Mouse (Mus musculus) midbrain, embryonic 10.5 days (tissue): ENCODE data around the gene Fam240b. TPM values are rescaled to one million over a fixed set of nuclear protein-coding genes. Genes with fewer than 3 reads are reported as not detected.
"Not testable (repeated sequence)": the region's sequence is repeated elsewhere in the genome, so short reads cannot be mapped to it uniquely, and the experiment has no call there.

ENCODE experiments used
- DNase-seq: peaks from one replicate; pipeline ENCODE4 v3.0.0-alpha.2; 2017; ENCODE audit warnings: low spot score
- H3K27ac ChIP-seq: fragments of 300-500 bp; sonication (generic); replicated peaks from 2 replicates; pipeline ENCODE4 v1.5.1; 2016; ENCODE audit warnings: mild to moderate bottlenecking
- H3K27me3 ChIP-seq: fragments of 300-500 bp; sonication (generic); 2 replicates; pipeline ENCODE4 v1.6.1; 2016; ENCODE audit warnings: low read depth, mild to moderate bottlenecking; ENCODE audit not compliant: poor library complexity, severe bottlenecking
- H3K36me3 ChIP-seq: fragments of 300-500 bp; sonication (generic); 2 replicates; pipeline ENCODE4 v1.6.1; 2016; ENCODE audit warnings: mild to moderate bottlenecking, moderate library complexity
- H3K4me1 ChIP-seq: fragments of 300-500 bp; sonication (generic); 2 replicates; pipeline ENCODE4 v1.6.1; 2016
- H3K4me3 ChIP-seq: fragments of 300-500 bp; sonication (generic); 2 replicates; pipeline ENCODE4 v1.5.1; 2016; ENCODE audit warnings: mild to moderate bottlenecking, moderate library complexity
- H3K9me3 ChIP-seq: fragments of 300-500 bp; sonication (generic); replicated peaks from 2 replicates; pipeline ENCODE4 v1.6.1; 2016; ENCODE audit warnings: mild to moderate bottlenecking
- WGBS: fragments of 180-500 bp; shearing (Covaris S2); methylation state at CpG from one replicate; pipeline ENCODE4 v1.1.7; 2016; 5-methylcytosine and 5-hydroxymethylcytosine counted together
- polyA plus RNA-seq: library from polyadenylated mRNA; unstranded; fragments of >200 nt; fragmentation: Nextera tagmentation; extraction: Ambion mirVana; gene quantifications from 2 replicates; pipeline ENCODE4 v1.2.1, GENCODE M21; 2016

Fam240b gene
- polyA plus RNA-seq, 1 experiment from 2014 or later = not detected

DNA sequence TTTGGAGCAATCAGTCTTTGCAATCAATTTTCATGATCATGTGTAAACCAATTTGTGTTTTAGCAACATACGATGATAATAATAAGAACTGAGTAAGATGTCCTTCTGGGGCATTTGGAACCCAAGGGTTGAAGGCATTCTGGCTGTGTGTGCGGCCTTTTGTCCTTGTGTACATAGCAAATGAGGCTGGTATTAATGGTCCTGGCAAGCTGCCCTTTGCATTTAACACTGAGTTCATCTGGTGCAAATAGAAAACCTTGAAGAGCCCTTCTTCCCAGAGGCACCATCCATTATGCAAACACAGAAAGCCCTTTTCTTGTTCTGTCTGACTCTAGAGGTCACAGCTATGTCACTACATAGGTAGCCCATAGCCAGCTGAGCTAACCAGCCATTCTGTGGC lies 35.0 kb downstream of the Fam240b start:
- WGBS = 84% methylated on average over 2 of the region's 2 CpGs
- Histone ChIP-seq H3K27me3 (no peaks in the 10 kb centered on the region), H3K4me3 (no peak overlapping the region), H3K27ac (no peak overlapping the region), H3K36me3 (no peaks in the 10 kb centered on the region), H3K9me3 (peaks cover 4% of the 10 kb centered on the region; the same call in 1 of the 2 replicates), H3K4me1 (no peaks in the 10 kb centered on the region)
- DNase-seq = no peak

DNA sequence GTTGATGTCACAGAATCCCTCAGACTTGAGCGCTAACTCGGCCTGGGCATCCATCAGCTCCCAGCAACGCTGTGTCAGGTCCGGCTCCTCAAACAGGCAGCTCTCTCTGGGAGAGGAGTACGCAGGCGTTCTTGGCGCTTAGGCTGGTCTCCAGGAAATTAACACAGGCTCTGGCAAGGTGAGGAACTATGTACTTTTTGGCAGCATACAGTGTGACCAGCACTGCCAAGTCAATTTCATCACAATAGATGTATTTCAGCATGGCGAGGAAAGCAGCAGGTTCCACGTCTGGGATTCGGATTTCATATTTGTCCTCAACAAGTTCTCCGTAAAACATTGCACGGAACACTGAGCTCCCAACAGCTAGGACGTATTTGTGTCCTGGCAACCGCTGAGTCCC lies 39.4 kb downstream of the Fam240b start:
- no peak for DNase-seq
- no peaks in the 10 kb centered on the region for H3K4me1 ChIP-seq
- WGBS = 93% methylated on average over 14 of the region's 14 CpGs
- H3K36me3 ChIP-seq = no peaks in the 10 kb centered on the region
- no peak overlapping the region for H3K27ac ChIP-seq
- no peaks in the 10 kb centered on the region for H3K27me3 ChIP-seq
- H3K4me3 ChIP-seq = no peak overlapping the region
- H3K9me3 ChIP-seq = peaks cover 4% of the 10 kb centered on the region; the same call in 1 of the 2 replicates

DNA sequence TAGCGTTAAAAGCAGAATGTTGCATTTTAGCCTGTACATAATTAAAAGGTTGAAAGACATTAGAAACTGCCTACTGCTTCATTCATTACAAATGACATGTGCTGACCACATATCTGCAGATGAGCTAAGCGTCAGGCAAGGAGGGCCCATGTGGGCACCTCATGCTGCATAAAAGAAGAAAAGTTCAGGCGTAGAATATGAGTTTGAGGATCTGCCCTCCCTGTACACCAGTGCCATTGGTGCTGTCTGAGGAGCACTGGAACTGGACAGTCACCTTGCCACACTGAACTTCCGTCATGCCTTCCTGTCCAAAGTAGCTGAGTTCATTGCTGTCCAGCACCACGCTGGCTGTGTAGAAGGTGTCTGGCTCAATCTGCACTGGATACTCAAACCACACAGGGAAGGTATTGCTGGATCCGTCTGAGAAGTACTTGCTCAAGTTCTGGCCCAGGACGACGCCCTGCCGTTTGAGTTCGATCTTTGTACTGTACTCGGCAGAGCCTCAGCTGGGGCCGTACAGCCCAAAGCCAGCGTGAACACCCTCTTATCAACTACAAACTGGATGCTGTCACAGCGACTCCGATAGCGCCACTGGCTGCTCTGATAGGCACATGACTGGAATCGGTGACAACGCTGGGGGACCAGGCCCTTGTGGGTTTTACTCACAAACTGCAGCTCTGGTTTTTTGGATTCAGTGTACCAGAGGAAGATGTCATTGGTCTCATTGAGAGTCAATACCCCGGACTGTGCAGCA lies 40.2 kb downstream of the Fam240b start:
- not testable (repeated sequence) for DNase-seq, H3K36me3 ChIP-seq, H3K27ac ChIP-seq, H3K9me3 ChIP-seq, H3K27me3 ChIP-seq, H3K4me3 ChIP-seq, H3K4me1 ChIP-seq
- WGBS = 93% methylated on average over 19 of the region's 19 CpGs

DNA sequence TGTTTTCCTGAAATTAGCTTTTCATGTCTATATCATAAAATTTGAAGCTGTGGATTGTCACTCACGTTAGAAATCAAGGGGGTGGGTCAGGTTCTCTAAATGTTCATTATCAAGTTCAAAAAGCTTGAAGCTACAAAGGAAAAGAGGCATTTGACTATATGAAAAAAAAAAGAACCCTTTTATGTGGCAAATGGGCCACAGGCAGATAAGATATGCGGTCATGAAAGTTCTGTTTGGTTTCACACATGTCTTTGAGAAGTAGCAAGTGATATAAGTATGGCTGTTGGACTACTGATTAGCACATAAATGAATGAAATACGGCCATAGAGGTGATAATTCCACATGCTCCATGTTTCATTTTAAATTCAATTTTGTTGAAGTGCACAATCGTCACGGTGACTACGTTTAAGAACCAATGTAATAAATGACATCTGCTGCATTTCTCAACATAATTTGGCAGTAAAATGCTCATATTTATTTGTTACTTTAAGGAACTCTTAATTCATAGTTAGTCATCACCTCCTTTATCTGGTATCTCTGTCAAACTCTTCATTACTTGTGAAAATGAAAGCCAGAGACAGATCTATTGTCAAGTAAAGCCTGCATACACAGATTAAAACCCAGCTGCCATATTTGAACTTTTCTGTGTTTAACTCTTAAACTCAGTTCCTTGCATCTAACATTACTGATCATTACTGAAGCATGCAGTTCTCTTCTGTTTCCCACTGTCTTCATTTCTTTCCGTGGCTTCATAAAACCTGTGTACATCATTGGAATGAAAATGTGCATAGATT lies 47.4 kb downstream of the Fam240b start:
- 83% methylated on average over 7 of the region's 7 CpGs for WGBS
- no peaks in the 10 kb centered on the region for H3K4me1 ChIP-seq
- no peak for DNase-seq
- no peaks in the 10 kb centered on the region for H3K27me3 ChIP-seq
- H3K27ac ChIP-seq = no peak overlapping the region
- no peaks in the 10 kb centered on the region for H3K9me3 ChIP-seq
- no peaks in the 10 kb centered on the region for H3K36me3 ChIP-seq
- H3K4me3 ChIP-seq = no peak overlapping the region

DNA sequence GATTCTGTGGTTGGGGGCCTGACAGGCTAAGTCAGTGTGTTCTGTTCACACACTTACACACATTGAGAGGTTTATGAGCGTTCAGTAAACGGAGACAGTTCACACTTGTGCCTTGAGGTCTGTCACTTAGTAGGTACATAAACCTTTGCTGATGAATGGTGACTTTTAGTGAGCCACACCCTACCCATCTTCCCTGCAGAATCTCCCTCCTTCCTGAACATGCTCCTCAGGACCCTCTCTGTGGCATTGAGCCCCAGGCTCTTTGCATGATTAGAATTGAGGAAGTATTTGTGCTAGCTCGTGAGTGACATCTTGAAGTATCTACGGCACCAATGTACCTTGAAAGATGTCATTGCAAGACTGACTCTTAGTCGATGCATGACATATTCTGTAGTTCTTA lies 48.9 kb downstream of the Fam240b start:
- no peaks in the 10 kb centered on the region for H3K27me3 ChIP-seq
- no peaks in the 10 kb centered on the region for H3K36me3 ChIP-seq
- 91% methylated on average over 5 of the region's 5 CpGs for WGBS
- H3K4me3 ChIP-seq = no peak overlapping the region
- no peaks in the 10 kb centered on the region for H3K9me3 ChIP-seq
- no peaks in the 10 kb centered on the region for H3K4me1 ChIP-seq
- H3K27ac ChIP-seq = no peak overlapping the region
- DNase-seq = no peak

DNA sequence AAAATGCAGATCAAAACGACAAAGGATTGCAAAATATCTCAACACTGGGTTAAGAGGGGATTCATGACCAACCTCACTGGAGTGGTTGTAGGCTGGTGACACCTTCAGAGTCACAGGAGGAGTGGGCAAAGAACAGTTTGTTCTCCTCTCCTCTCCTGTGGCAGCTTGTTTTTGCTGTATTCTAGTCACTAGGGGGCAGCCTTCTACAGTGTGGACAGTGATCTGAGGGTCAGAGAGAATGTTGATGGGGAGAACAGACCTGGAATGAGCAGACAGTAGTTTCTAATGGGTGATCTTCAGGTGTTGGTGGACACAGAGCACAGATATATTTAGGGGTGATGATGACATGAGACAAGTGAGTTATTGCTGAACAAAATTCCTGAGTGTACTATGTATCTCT lies 49.6 kb downstream of the Fam240b start:
- no peaks in the 10 kb centered on the region for H3K36me3 ChIP-seq
- peak; percentile 32 for DNase-seq
- no peaks in the 10 kb centered on the region for H3K27me3 ChIP-seq
- H3K9me3 ChIP-seq = no peaks in the 10 kb centered on the region
- no peaks in the 10 kb centered on the region for H3K4me1 ChIP-seq
- no peak overlapping the region for H3K27ac ChIP-seq
- H3K4me3 ChIP-seq = no peak overlapping the region
- 0% methylated on average over 1 of the region's 1 CpGs for WGBS

DNA sequence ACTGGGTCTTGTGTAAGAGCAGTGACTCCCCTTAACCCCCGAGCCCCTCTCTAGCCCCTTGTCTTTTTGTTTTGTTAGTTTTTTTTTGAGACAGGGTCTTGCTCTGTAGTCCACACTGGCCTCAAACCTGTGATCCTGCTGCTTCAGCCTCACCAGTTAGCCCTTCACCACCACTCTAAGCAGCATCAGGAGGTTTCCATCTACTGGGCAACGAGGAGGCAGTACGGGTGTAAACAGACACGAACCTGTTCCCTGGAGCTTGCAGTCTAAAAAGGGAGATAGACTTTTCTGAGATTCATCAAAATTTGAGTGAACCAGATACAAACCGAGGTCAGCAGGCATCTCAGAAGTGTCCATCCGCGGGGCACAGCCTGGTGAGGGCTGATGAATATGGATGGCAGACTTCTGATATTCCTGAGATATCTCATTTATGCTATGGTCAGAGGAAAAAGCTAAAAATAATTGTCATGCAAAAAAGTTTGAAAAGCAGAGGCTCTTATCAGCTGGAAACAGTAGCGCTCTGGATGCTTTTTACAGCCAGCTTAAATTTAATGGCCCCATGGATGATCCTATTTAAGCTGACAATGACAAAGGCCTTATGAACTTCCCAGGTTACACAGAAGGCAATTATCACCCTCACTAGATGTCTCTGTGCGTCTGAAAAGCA lies 52.2 kb downstream of the Fam240b start:
- Histone ChIP-seq H3K27ac (no peak overlapping the region), H3K36me3 (no peaks in the 10 kb centered on the region), H3K9me3 (no peaks in the 10 kb centered on the region), H3K4me3 (no peak overlapping the region), H3K27me3 (no peaks in the 10 kb centered on the region), H3K4me1 (no peaks in the 10 kb centered on the region)
- DNase-seq = no peak
- WGBS = 83% methylated on average over 9 of the region's 9 CpGs

DNA sequence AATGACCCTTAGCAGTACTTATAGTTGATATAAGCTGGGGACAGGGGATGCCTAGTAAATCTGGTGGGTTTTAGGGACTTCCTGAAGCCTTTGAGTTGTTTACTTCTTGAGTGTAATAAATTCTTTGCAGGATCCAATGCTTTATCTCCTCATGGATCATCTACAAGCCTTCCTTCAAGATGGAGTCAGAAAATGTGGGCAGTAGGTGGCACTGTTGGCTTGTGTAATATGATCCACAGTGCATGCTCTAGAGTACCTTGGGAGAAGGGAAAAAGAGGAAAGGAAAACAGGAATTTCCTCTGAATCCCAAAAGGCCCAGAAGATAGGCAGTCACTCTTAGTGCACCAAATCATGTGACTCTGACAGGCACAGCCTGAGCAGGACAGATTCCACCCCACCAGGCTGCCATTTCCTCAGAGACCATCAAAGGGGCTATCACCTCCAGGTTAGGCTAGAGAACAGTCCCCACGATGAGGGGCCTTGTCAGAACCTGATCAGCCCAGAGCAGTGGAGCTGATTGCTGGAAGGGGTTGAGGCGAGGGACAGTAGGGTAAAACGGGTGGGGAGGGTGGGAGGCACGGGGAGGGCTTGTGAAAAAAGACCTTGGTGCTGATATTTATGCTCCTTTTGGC lies 54.2 kb downstream of the Fam240b start:
- no peak overlapping the region for H3K27ac ChIP-seq

DNA sequence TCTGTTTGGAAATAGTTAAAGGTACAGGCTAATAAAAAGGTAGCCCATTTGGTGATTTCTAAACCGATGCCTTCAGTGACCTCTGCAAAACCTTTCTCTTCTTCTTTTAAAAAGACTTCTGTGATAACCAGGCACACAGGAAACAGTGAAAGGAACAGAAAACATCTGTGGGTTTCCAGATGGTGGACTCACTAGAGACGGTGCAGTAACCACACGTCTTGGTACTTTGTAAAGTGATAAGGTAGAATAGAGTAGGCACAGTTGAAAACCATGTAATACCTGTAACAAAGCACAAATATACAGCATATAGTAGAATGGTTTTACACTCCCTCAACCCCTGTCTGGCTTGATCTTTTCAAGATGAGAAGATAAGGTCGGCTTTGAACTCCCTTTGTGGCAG lies 57.0 kb downstream of the Fam240b start:
- Histone ChIP-seq H3K27me3 (no peaks in the 10 kb centered on the region), H3K4me1 (no peaks in the 10 kb centered on the region), H3K4me3 (no peak overlapping the region), H3K36me3 (no peaks in the 10 kb centered on the region; the same call in 1 of the 2 replicates), H3K9me3 (no peaks in the 10 kb centered on the region), H3K27ac (no peak overlapping the region)
- 85% methylated on average over 4 of the region's 4 CpGs for WGBS
- no peak for DNase-seq

More for the DNA sequence above, 54.2 kb downstream of the Fam240b start:
- no peak overlapping the region for H3K4me3 ChIP-seq
- H3K36me3 ChIP-seq = no peaks in the 10 kb centered on the region; the same call in 1 of the 2 replicates
- DNase-seq = peak; percentile 49
- no peaks in the 10 kb centered on the region for H3K9me3 ChIP-seq
- no peaks in the 10 kb centered on the region for H3K27me3 ChIP-seq
- no peaks in the 10 kb centered on the region for H3K4me1 ChIP-seq
- 60% methylated on average over 4 of the region's 4 CpGs for WGBS

DNA sequence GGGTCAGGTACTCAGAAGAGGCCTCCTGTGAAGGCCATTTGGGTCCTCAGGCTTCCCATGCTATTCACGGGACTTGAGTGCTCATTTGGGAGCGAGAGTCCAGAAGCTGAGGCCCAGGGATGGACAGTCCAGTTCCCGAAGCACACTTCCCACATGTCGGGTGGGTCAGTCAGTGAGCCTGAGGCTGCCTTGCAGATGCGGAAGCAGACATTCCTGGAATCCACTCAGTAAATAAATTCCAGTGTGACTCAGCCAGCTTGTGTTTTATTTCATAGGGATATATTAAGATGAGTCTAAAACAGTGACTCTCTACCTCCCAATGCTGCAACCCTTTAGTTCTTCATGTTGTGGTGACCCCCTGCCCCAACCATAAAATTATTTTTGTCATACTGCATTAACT lies 58.1 kb downstream of the Fam240b start:
- no peak for DNase-seq
- WGBS = 83% methylated on average over 5 of the region's 5 CpGs
- no peak overlapping the region for H3K27ac ChIP-seq
- no peak overlapping the region for H3K4me3 ChIP-seq
- no peaks in the 10 kb centered on the region for H3K27me3 ChIP-seq
- no peaks in the 10 kb centered on the region for H3K9me3 ChIP-seq
- no peaks in the 10 kb centered on the region; the same call in 1 of the 2 replicates for H3K36me3 ChIP-seq
- no peaks in the 10 kb centered on the region for H3K4me1 ChIP-seq

DNA sequence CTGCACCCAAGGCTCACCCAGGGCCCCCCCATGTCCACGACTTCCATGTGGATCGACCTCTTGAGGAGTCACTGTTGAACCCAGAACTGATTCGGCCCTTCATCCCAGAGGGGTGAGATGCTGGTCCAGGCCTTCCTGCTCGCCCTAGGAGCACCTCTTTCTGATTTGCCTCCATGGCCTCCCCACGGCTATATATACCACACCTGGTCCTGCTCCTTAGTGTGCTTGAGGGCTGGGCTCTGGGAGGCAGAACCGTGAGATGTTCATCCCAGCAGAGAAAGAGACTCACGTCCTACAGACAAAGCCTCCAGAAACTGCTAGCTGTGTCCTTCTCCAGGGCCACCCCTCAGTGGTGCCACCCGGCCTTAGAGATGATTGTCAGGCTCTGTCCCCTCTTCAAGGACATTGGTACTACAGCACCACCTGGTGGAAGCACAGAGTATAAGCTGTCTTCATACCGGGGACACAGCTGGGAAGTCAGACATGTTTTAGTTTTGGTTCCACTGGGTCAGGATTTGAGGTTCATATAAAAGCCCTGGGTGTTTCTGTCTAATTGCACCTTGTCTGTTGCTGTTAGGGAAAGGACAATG lies 58.6 kb downstream of the Fam240b start:
- 61% methylated on average over 9 of the region's 9 CpGs for WGBS
- DNase-seq = peak; percentile 64
- H3K36me3 ChIP-seq = no peaks in the 10 kb centered on the region; the same call in 1 of the 2 replicates
- no peak overlapping the region for H3K27ac ChIP-seq
- no peaks in the 10 kb centered on the region for H3K27me3 ChIP-seq
- no peaks in the 10 kb centered on the region for H3K9me3 ChIP-seq
- no peaks in the 10 kb centered on the region for H3K4me1 ChIP-seq
- no peak overlapping the region for H3K4me3 ChIP-seq

DNA sequence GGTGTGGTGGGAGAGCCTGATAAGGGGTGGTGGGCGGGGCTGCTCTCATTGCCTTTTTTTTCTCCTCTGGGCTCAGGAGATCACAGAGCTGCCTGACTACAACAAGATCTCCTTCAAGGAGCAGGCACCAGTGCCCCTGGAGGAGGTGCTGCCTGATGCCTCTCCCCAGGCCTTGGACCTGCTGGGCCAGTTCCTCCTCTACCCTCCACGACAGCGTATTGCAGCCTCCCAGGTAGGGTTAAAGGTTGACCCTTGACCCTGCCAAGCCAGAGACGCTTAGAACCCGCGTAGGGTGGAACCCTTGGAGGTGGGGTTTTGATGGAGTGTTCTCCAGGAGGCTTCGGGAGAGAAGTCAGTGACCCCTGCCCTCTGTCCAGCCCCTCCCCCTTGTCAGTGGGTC lies 59.8 kb downstream of the Fam240b start:
- DNase-seq = no peak
- WGBS = 73% methylated on average over 7 of the region's 7 CpGs
- H3K36me3 ChIP-seq = no peaks in the 10 kb centered on the region; the same call in 1 of the 2 replicates

More for the DNA sequence above, 59.8 kb downstream of the Fam240b start:
- Histone ChIP-seq H3K27me3 (no peaks in the 10 kb centered on the region), H3K27ac (no peak overlapping the region), H3K4me3 (no peak overlapping the region), H3K4me1 (peaks cover 10% of the 10 kb centered on the region), H3K9me3 (no peaks in the 10 kb centered on the region)
